Mouse (Mus musculus): ENCODE results near the gene Trim34b. TPM values are rescaled to one million over a fixed set of nuclear protein-coding genes. Genes with fewer than 3 reads are reported as not detected.

The Trim34b gene
- polyA plus RNA-seq, 1 experiment, result 5.7 TPM

- H3K27ac ChIP-seq (ENCODE audit: insufficient read depth, low read length), result peak within 1 kb of the TSS; percentile 75
- TF ChIP-seq POLR2A (IDR thresholded peaks at IDR 0.05; ENCODE audit: low read depth, low read length) (no peak), CTCF (IDR thresholded peaks at IDR 0.05; ENCODE audit: extremely low read depth, insufficient read depth, insufficient read length, insufficient replicate concordance) (no peak)
Observed at GRCm38 (mm10) chr7:104369736-104370414, 40.6 kb downstream of the Trim34b start, which contains the start of gene Trim30b. Trim30b (minus strand) TSS chr7:104369884.

More at GRCm38 (mm10) chr7:104369736-104370414, 40.6 kb downstream of the Trim34b start, which contains the start of gene Trim30b:
- Histone ChIP-seq H3K4me1 (ENCODE audit: control insufficient read depth, insufficient read depth, insufficient read length) (peaks cover 3% of the 10 kb centered on the region; the same call in 1 of the 2 replicates), H3K4me3 (ENCODE audit: extremely low read depth, insufficient read depth, insufficient read length) (peak within 1 kb of the TSS; percentile 53), H3K27me3 (ENCODE audit: control insufficient read depth, insufficient read depth, low read length) (no peaks in the 10 kb centered on the region; the same call in 1 of the 2 replicates), H3K36me3 (ENCODE audit: control insufficient read depth, insufficient read depth, low read length) (peaks cover 4% of the 10 kb centered on the region; the same call in 1 of the 2 replicates)
- 13% methylated on average over 1 of the region's 1 CpGs for WGBS
- DNase-seq (ENCODE audit: low read depth in 1 of 2, low spot score in 2 of 2), result peak; percentile 58 to 75

Other genes with a start within 250 kb of the Trim34b start
- not detected in 2 replicates for gene Olfr645, start 244.0 kb upstream of the Trim34b start, polyA plus RNA-seq (2012; rRNA removed)
- gene Olfr646, start 224.6 kb upstream of the Trim34b start, polyA plus RNA-seq (2012; rRNA removed), result 0.08 TPM in 1 of 2 replicates, not detected in the other
- not detected in 2 replicates for gene Ubqln5, start 199.6 kb upstream of the Trim34b start, polyA plus RNA-seq (2012; rRNA removed)
- gene Olfr643, start 192.1 kb upstream of the Trim34b start, polyA plus RNA-seq (2012; rRNA removed), result not detected in 2 replicates
- not detected in 2 replicates for gene Ubqln3, start 186.2 kb upstream of the Trim34b start, polyA plus RNA-seq (2012; rRNA removed)
- gene Ubqlnl, start 178.9 kb upstream of the Trim34b start, polyA plus RNA-seq (2012; rRNA removed), result not detected in 2 replicates
- gene Olfm5, start 164.6 kb upstream of the Trim34b start, polyA plus RNA-seq (2012; rRNA removed), result not detected in 2 replicates
- not detected in 2 replicates for gene Olfr648, start 146.1 kb upstream of the Trim34b start, polyA plus RNA-seq (2012; rRNA removed)
- gene Olfr649, start 133.5 kb upstream of the Trim34b start, polyA plus RNA-seq (2012; rRNA removed), result not detected in 2 replicates
- 0.34 and 0.36 TPM in 2 replicates for gene Trim6, start 110.7 kb upstream of the Trim34b start, polyA plus RNA-seq (2012; rRNA removed)
- 13.5 and 14.5 TPM in 2 replicates for gene Trim34a, start 85.0 kb upstream of the Trim34b start, polyA plus RNA-seq (2012; rRNA removed)
- gene Trim5, start 41.4 kb upstream of the Trim34b start, polyA plus RNA-seq (2012; rRNA removed), result 1.7 and 1.8 TPM in 2 replicates
- 6.2 and 7.5 TPM in 2 replicates for gene Trim12a, start 14.0 kb upstream of the Trim34b start, polyA plus RNA-seq (2012; rRNA removed)
- 4.9 and 5.0 TPM in 2 replicates for gene Trim12c, start 23.9 kb downstream of the Trim34b start, polyA plus RNA-seq (2012; rRNA removed)
- gene Trim30b, start 40.4 kb downstream of the Trim34b start, polyA plus RNA-seq (2012; rRNA removed), result 2.8 and 3.5 TPM in 2 replicates
- 0.49 and 0.51 TPM in 2 replicates for gene Trim30c, start 71.4 kb downstream of the Trim34b start, polyA plus RNA-seq (2012; rRNA removed)
- 8.1 and 8.8 TPM in 2 replicates for gene Trim30a, start 135.7 kb downstream of the Trim34b start, polyA plus RNA-seq (2012; rRNA removed)
- gene Trim30d, start 178.4 kb downstream of the Trim34b start, polyA plus RNA-seq (2012; rRNA removed), result 2.8 and 2.9 TPM in 2 replicates
- not detected in 2 replicates for gene Olfr651, start 220.7 kb downstream of the Trim34b start, polyA plus RNA-seq (2012; rRNA removed)
- not detected in 2 replicates for gene Olfr652, start 231.4 kb downstream of the Trim34b start, polyA plus RNA-seq (2012; rRNA removed)
- gene Olfr653, start 247.8 kb downstream of the Trim34b start, polyA plus RNA-seq (2012; rRNA removed), result not detected in 2 replicates